Mouse (Mus musculus): ENCODE measurements around the gene Tmem41b. TPM values are rescaled to one million over a fixed set of nuclear protein-coding genes. Genes with fewer than 3 reads are reported as not detected.

The Tmem41b gene
- total and polyA plus RNA-seq, 2 experiments from 2014 or later = 64.8 to 93.7 TPM

DNA sequence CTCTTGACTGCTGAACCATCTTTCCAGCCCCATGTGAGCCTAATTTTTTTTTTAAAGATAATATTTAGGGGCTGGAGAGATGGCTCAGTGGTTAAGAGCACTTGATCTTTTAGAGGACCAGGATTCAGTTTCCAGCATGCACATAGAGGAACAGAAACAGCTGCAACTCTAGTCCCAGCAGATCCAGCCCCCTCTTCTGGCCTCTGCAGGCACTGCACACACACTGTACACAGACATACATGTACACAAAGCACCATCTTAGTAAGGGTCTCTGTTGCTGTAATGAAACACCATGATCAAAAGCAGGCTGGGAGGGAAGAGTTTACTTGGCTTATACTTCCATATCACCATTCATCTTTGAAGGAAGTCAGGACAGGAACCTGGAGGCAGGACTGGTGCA, 21.1 kb downstream of the Tmem41b start:
- no peaks in the 10 kb centered on the region for H3K9me3 ChIP-seq (replicated peaks; ENCODE audit: control insufficient read depth, low read length)
- H3K36me3 ChIP-seq (replicated peaks; ENCODE audit: control insufficient read depth, insufficient read depth, low read length) = no peaks in the 10 kb centered on the region
- H3K4me3 ChIP-seq (ENCODE audit: low read depth, low read length) = no peak overlapping the region
- no peak overlapping the region for H3K4me2 ChIP-seq (ENCODE audit: low read depth, low read length)
- no peak for TF ChIP-seq EP300 (IDR thresholded peaks at IDR 0.05; ENCODE audit: low read depth)
- TF ChIP-seq CTCF (IDR thresholded peaks at IDR 0.05; ENCODE audit: low read depth) = no peak
- H3K27me3 ChIP-seq (ENCODE audit: control insufficient read depth, insufficient read depth, low read length) = no peaks in the 10 kb centered on the region
- ATAC-seq (ENCODE audit: insufficient read depth, low read depth) = no peak
- no peak overlapping the region for H3K27ac ChIP-seq (ENCODE audit: low read depth)
- DNase-seq (ENCODE audit: low spot score) = no peak
- no peak overlapping the region for H3K9ac ChIP-seq (replicated peaks; ENCODE audit: low read depth, low read length)
- H3K4me1 ChIP-seq (ENCODE audit: control insufficient read depth, insufficient read depth) = peaks cover 13% of the 10 kb centered on the region

DNA sequence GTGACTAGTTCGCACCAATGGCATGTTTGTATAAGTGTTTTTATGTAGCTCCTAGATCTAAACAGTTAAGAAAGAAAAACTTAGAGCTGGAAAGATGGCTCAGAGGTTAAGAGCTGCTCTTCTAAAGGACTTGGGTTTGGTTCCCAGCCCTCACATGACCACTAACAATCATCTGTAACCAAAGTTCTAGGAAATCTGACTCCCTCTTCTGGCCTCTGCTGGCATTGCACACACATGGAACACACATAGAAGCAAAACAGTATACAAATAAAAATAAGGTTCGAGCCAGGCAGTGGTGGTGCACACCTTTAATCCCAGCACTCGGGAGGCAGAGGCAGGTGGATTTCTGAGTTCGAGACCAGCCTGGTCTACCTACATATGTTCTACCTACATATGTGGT, 23.0 kb downstream of the Tmem41b start:
- TF ChIP-seq EP300 (IDR thresholded peaks at IDR 0.05; ENCODE audit: low read depth) (no peak), CTCF (IDR thresholded peaks at IDR 0.05; ENCODE audit: low read depth) (no peak)
- no peak for ATAC-seq (ENCODE audit: insufficient read depth, low read depth)

GRCm38 (mm10) chr7:109962596-109962995, 24.1 kb downstream of the Tmem41b start:
- Histone ChIP-seq H3K4me2 (ENCODE audit: low read depth, low read length) (no peak overlapping the region), H3K4me3 (ENCODE audit: low read depth, low read length) (no peak overlapping the region), H3K9me3 (replicated peaks; ENCODE audit: control insufficient read depth, low read length) (no peaks in the 10 kb centered on the region), H3K27ac (ENCODE audit: low read depth) (no peak overlapping the region), H3K36me3 (replicated peaks; ENCODE audit: control insufficient read depth, insufficient read depth, low read length) (no peaks in the 10 kb centered on the region), H3K27me3 (ENCODE audit: control insufficient read depth, insufficient read depth, low read length) (no peaks in the 10 kb centered on the region), H3K9ac (replicated peaks; ENCODE audit: low read depth, low read length) (no peak overlapping the region), H3K4me1 (ENCODE audit: control insufficient read depth, insufficient read depth) (peaks cover 6% of the 10 kb centered on the region)
- TF ChIP-seq EP300 (IDR thresholded peaks at IDR 0.05; ENCODE audit: low read depth) = no peak
- 66% methylated on average over 4 of the region's 4 CpGs for WGBS
- DNase-seq (ENCODE audit: low spot score) (no peak), ATAC-seq (ENCODE audit: insufficient read depth, low read depth) (no peak)

More for the DNA sequence above, 23.0 kb downstream of the Tmem41b start:
- no peaks in the 10 kb centered on the region for H3K9me3 ChIP-seq (replicated peaks; ENCODE audit: control insufficient read depth, low read length)
- peaks cover 11% of the 10 kb centered on the region for H3K4me1 ChIP-seq (ENCODE audit: control insufficient read depth, insufficient read depth)
- DNase-seq (ENCODE audit: low spot score) = no peak
- no peaks in the 10 kb centered on the region for H3K36me3 ChIP-seq (replicated peaks; ENCODE audit: control insufficient read depth, insufficient read depth, low read length)
- no peak overlapping the region for H3K4me2 ChIP-seq (ENCODE audit: low read depth, low read length)
- no peak overlapping the region for H3K4me3 ChIP-seq (ENCODE audit: low read depth, low read length)
- H3K9ac ChIP-seq (replicated peaks; ENCODE audit: low read depth, low read length) = no peak overlapping the region
- no peak overlapping the region for H3K27ac ChIP-seq (ENCODE audit: low read depth)
- H3K27me3 ChIP-seq (ENCODE audit: control insufficient read depth, insufficient read depth, low read length) = no peaks in the 10 kb centered on the region
- WGBS = 86% methylated on average over 4 of the region's 4 CpGs

- DNase-seq (ENCODE audit: low spot score) (no peak), ATAC-seq (ENCODE audit: insufficient read depth, low read depth) (no peak)
- 45% methylated on average over 2 of the region's 2 CpGs for WGBS
These were observed 25.2 kb downstream of the Tmem41b start for GRCm38 (mm10) chr7:109961570-109961969.

DNA sequence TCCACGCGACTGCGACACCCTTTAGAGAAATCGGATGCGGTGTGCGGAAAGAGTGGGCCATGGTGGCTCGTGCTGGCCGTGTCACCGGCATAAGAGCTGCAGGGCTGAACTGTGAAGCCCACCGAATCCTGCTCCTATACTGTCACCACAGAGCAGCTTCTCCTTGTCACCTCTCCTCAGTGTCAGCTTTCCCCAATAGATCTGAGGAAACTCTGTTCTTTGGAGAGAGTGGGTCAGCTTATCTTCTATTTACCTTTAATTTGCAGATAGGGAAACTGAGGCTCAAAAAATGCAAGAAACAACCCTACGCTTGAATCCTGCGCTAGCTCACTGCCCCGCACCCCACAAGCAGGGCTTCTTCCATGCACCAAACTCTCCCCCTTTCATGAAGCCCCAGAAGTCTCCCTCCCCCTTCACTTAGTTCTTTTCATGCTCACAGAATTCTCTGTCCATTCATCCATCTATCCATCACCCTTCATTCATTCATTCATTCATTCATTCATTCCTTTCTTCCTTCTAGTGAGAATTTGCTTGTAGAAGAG, 26.0 kb downstream of the Tmem41b start:
- H3K4me3 ChIP-seq (ENCODE audit: low read depth, low read length) = peak overlapping the region; percentile 80
- peak overlapping the region; percentile 87 for H3K9ac ChIP-seq (replicated peaks; ENCODE audit: low read depth, low read length)
- ATAC-seq (ENCODE audit: insufficient read depth, low read depth) (no peak), DNase-seq (ENCODE audit: low spot score) (no peak)
- no peaks in the 10 kb centered on the region for H3K9me3 ChIP-seq (replicated peaks; ENCODE audit: control insufficient read depth, low read length)
- peaks cover 15% of the 10 kb centered on the region for H3K4me1 ChIP-seq (ENCODE audit: control insufficient read depth, insufficient read depth)
- H3K4me2 ChIP-seq (ENCODE audit: low read depth, low read length) = peak overlapping the region; percentile 83
- H3K36me3 ChIP-seq (replicated peaks; ENCODE audit: control insufficient read depth, insufficient read depth, low read length) = no peaks in the 10 kb centered on the region
- TF ChIP-seq CTCF (IDR thresholded peaks at IDR 0.05; ENCODE audit: low read depth) (no peak), EP300 (IDR thresholded peaks at IDR 0.05; ENCODE audit: low read depth) (no peak)
- H3K27ac ChIP-seq (ENCODE audit: low read depth) = peak overlapping the region; percentile 93
- WGBS = 11% methylated on average over 13 of the region's 13 CpGs
- H3K27me3 ChIP-seq (ENCODE audit: control insufficient read depth, insufficient read depth, low read length) = no peaks in the 10 kb centered on the region

More at GRCm38 (mm10) chr7:109961570-109961969, 25.2 kb downstream of the Tmem41b start:
- H3K9me3 ChIP-seq (replicated peaks; ENCODE audit: control insufficient read depth, low read length) = no peaks in the 10 kb centered on the region
- no peak for TF ChIP-seq CTCF (IDR thresholded peaks at IDR 0.05; ENCODE audit: low read depth)
- no peak for TF ChIP-seq EP300 (IDR thresholded peaks at IDR 0.05; ENCODE audit: low read depth)
- no peaks in the 10 kb centered on the region for H3K27me3 ChIP-seq (ENCODE audit: control insufficient read depth, insufficient read depth, low read length)
- no peak overlapping the region for H3K27ac ChIP-seq (ENCODE audit: low read depth)
- H3K36me3 ChIP-seq (replicated peaks; ENCODE audit: control insufficient read depth, insufficient read depth, low read length) = no peaks in the 10 kb centered on the region
- H3K4me3 ChIP-seq (ENCODE audit: low read depth, low read length) = no peak overlapping the region
- H3K4me2 ChIP-seq (ENCODE audit: low read depth, low read length) = no peak overlapping the region
- H3K4me1 ChIP-seq (ENCODE audit: control insufficient read depth, insufficient read depth) = peaks cover 13% of the 10 kb centered on the region
- no peak overlapping the region for H3K9ac ChIP-seq (replicated peaks; ENCODE audit: low read depth, low read length)
